Mouse (Mus musculus) layer of hippocampus, postnatal 10 days (tissue): Measurements from ENCODE around the gene Cd3eap. TPM values are rescaled to one million over a fixed set of nuclear protein-coding genes. Genes with fewer than 3 reads are reported as not detected.
A peak's percentile ranks its signal among the peaks of the same experiment; 100 is the strongest.

Source experiments
- DNase-seq, 2 experiments: peaks; one replicate each; pipeline ENCODE4 v3.0.0; 2021; ENCODE audit warnings: low spot score in 2 of 2
- total RNA-seq, 2 experiments: library from RNA; stranded (reverse); gene quantifications; 2 replicates each; pipeline ENCODE4 v1.2.3; 2021

Cd3eap gene
- total RNA-seq, 2 experiments from 2014 or later, result 17.6 to 18.1 TPM

DNA sequence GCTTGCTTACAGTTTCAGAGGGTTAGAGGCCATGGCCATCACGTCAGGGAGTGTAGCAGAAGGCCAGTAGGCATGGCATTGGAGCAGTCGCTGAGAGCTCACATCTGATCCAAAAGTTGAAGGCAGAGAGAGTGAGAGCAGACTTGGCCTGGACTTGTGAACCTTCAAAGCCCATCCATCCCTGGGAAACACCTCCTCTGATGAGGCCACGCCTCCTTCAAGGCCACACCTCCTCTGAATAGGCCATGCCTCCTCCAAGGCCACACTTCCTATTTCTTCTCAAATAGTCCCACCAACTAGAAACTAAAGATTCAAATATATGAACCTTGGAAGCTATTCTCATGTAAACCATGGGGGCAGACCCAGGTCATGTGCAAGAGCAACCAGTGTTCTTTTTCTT, 23.7 kb downstream of the Cd3eap start:
- DNase-seq, result no peak

DNA sequence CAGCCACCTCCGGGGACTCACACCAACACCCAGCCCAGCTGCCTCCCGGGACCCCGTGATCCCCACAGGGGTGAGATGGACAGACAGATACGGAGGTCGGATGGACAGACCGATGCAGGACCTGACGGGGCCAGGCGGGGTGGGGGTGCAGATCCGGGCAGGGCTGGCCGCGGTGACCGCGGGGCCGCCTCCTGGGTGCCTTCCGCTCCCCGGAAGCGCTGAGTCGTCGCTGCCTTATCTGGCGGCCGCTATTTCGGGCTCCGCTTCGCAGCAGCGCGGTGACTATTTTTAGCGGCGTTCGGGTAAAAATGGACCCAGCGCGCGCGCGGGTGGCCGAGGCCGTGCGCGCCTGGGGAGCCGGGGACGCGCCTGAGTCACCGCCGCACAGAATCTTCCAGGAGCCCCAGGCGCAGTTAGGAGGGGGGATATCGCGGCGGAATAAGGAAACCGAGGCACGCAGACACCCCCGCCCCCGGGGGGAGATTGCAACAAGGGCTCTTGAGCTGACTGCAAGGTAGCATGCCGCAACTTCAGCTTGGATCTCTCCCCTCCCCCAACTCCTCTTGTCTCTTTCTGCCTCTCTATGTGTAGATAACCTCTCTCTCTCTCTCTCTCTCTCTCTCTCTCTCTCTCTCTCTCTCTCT, 26.5 kb downstream of the Cd3eap start:
- peak; percentile 71 to 81 for DNase-seq

GRCm38 (mm10) chr7:19331910-19332309, 27.4 kb downstream of the Cd3eap start:
- DNase-seq, result no peak

- no peak for DNase-seq
Measured at GRCm38 (mm10) chr7:19328425-19328824, 30.9 kb downstream of the Cd3eap start.

DNA sequence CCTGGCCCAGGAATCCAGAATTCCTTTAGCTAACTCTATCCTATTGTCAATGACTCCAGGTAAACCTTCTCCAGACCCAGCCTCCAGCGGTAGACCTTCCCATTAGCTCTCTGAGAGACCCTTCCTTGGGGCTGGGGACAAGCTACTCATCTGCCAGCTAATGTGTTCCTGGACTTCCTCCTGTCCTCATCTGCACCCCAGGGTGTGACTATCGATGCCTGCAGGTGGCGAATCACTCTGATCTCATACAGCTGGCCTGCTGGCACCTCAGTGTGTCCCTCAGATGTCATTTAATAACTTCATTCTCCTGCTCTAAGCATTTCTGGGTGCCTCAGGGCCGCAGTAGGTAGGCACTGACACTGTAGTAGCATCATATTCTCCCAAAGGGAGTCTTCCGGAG, 31.5 kb downstream of the Cd3eap start:
- DNase-seq, result no peak

DNA sequence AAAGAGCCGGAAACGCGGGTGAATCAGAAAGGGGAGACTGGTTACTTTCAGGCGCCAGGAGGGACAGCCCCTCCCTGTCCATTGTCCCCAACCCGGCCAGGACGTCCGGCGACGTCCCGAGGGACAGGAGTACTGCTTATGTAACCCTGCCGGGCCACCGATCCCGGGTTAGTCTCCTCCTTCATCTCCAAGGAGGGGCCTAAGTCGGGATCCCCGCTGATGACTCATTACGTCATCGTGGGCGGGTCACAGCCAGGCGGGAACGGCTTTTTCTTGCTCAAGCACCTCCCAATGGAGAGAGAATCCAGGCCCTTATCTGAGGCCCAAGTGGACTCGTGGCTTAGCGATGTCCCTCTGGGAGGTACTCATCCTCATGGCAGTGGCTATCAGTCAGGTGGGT, 32.2 kb downstream of the Cd3eap start:
- peak; percentile 67 to 72 for DNase-seq

DNA sequence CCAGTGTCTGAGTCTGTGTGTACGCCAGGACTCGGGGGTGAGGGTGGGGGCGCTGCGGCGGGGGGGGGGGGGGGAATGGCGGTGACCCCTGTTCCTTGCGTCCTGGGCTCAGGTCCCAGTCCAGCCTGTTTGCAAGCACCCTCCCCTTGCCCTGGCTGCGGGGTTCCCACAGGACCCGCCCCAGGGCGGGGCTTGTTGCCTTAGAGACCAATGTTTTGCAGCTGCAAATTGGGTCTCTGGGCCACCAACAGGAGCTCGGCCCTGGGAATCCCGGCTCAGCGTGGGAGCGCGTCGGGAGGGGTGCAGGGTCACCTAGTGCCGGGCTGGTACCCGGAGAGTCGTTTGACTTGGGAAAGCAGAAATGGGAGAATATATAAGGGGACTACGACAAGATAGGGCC, 32.9 kb downstream of the Cd3eap start:
- peak; percentile 66 to 72 for DNase-seq

DNA sequence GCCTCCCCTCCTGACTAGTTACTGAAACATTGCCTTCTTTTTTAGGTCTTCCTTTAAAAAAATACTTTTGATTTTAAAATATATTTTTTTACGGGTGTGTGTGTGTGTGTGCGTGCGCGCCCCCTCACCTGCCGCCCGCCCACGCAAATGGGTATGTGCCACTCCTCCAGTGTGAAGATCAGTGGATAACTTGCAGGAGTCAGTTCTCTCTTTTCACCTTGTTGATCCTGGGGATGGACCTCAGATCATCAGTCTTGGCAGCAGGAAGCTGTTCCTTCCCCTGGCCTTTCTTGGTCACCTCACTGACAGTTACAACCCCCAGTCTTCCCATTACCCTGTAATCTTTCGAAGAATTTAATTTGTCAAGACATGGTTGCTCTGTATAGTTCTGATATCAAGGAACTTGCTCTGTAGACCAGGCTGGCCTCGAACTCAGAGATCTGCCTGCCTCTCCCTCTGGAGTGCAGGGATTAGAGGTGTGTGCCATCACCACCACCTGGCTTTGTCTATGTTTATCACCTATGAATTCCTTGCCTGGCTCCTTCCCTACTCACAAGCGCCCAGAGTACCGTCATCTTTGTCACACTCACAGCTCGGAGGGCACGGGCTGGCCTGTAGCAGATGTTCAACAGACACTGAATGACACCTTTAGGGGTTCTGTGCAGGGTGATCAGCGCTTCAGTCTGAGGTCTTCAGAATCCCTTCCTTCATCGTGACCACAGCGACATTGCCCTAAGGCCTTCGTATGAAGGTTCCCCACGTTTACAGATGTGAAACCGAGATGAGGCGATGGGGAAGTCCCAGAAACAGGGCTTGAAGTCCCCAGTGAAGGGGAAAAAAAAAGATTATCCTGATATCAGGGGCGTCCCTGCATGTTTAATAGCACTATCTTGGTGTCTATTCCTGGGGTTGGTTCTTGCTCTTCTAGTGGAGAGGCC, 33.8 kb downstream of the Cd3eap start:
- no peak for DNase-seq

GRCm38 (mm10) chr7:19324221-19324620, 35.1 kb downstream of the Cd3eap start:
- DNase-seq, result no peak

DNA sequence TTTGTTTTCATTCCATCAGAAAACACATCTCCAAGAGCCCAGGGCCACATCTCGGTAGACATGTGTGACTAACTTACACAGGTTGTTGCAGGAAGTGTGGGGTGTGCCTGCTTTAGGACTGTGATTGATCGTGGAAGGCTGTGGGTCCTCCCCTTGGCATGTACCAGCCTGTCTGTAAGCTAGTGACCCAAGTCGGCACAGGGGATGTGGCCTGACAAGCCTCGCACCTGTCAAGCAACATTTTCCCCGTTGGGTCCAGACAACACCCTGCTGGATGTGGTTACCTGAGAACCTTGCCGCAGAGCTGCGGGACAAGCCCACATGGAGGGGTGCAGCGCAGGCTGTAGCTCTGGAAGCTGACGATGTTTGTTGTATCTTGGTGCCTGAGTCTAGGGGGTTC, 36.8 kb downstream of the Cd3eap start:
- DNase-seq, result no peak

- DNase-seq, result no peak
Measured at GRCm38 (mm10) chr7:19321464-19321863, 37.8 kb downstream of the Cd3eap start.

DNA sequence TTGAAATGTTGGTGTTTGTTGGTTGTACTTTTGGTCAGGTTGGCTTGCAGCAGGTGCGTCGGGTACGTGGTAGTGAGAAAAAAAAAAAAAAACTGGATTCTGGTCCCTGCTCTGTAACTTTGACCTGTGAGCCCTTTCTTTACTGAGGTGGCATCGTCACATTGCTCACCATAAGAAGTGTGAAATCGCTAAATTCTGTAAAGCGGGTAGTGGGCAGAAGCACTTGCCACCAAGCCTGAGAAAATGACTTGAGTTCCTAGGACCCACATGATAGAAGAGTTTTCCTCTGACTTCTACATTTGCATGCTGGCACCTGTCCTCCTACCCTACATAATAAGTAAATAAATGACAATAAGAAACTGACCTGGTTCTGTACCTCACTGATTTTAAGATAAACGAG, 38.6 kb downstream of the Cd3eap start:
- no peak for DNase-seq

GRCm38 (mm10) chr7:19319906-19320305, 39.4 kb downstream of the Cd3eap start:
- peak; percentile 92 to 94 for DNase-seq

- peak in 1 of 2 experiments; percentile 39 for DNase-seq
Measured at GRCm38 (mm10) chr7:19319458-19319857, 39.8 kb downstream of the Cd3eap start.

GRCm38 (mm10) chr7:19318676-19319075, 40.6 kb downstream of the Cd3eap start:
- DNase-seq, result no peak

DNA sequence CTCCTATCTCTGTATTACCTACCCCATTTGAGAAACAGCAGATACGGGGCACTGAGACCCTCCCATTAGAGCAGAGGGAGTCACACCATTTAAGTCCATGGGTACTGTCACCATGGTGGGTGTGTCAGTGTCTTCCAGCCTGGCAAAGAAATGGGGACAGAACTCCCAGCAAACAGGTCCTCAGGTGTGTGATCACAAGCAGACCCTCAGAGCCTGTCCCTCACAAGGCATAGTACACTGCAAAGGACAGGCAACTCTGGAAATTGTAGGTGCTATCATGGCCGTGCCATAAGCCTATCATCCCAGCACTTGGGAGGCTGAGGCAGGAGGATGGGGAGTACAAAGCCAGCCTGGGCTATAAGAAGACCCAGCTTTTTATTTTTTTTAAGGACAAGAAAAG, 41.1 kb downstream of the Cd3eap start:
- no peak for DNase-seq

GRCm38 (mm10) chr7:19316451-19317161, 42.7 kb downstream of the Cd3eap start:
- peak in 1 of 2 experiments; percentile 38 for DNase-seq

DNA sequence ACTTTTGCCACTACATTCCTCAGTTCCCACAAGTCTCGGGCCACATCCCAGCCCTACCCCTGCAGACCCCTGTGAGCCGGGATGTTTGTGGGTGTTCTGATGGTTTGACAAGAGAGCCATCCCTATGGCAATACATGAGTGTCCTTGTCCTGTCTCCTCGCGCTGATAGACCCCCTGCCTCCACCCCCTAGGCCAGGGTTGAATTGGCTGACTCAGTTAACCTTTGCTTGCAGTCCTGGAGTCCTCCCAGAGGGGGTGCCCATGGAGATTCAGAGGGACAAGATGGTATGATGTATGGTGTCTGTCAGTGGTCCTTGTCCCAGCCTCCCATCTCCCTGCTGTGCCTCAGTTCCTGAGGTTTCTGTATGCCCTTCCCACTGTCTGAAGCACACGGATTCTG, 45.2 kb downstream of the Cd3eap start:
- DNase-seq, result no peak

DNA sequence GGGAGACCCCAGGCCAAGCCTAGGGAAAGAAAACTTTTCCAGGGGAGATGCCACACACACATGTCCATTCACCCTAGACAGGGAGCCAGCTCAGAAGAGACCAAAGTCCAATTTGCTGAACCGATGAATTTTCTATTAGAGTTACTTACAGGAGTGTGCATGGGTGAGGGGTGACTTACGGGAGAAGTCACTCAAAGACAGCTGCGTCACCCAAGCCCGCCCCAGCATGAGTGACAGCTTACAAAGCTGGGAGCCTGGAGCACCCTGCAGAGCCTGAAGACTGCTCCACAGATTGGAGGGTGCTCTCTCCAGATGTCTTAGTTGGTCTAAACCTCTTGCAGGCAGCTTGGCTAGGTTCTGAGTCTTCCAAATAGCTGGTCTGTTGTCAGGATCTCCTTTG, 47.3 kb downstream of the Cd3eap start:
- DNase-seq, result no peak

GRCm38 (mm10) chr7:19309884-19310641, 49.2 kb downstream of the Cd3eap start, which contains the start of gene Fosb:
Fosb (minus strand) TSS chr7:19310051.
- DNase-seq, result peak; percentile 92 to 95
